Comparison of ENCODE assay signal across 21 mouse cellular contexts in genomic region chr2:180995457-180995856, GRCm38 (mm10). TPM values are rescaled to one million over a fixed set of nuclear protein-coding genes. Genes with fewer than 3 reads are reported as not detected.
DNase-seq lines count a peak whose midpoint lies in the region; ATAC-seq lines count a peak whose summit lies in the region.
"Had no signal": no experiment of that assay in that cellular context is flagged by ENCODE, and none has a peak within 500 bp of the region (broad histone marks: within the 10 kb centered on the region; RNA-seq: fewer than 3 reads in every experiment).

No protein-coding gene starts in this region.

- no peak overlapping the region for H3K4me3 ChIP-seq in hindbrain, embryonic 13.5 days
- no peak overlapping the region for H3K4me3 ChIP-seq in hindbrain, embryonic 10.5 days
- H3K4me3 ChIP-seq in kidney, embryonic 14.5 days (ENCODE audit: low read length) = no peak overlapping the region
- no peak overlapping the region for H3K4me3 ChIP-seq in midbrain, embryonic 11.5 days (ENCODE audit: low read depth, low read length)
- no peak overlapping the region for H3K4me3 ChIP-seq in midbrain, embryonic 16.5 days (ENCODE audit: low read depth, low read length)
- H3K4me3 ChIP-seq: embryonic facial prominence, embryonic 13.5 days; embryonic facial prominence, embryonic 15.5 days; erythroblast, embryonic 14.5 days; forebrain, embryonic 10.5 days; forebrain, embryonic 12.5 days had no signal

- no peak overlapping the region for H3K27ac ChIP-seq in hindbrain, embryonic 13.5 days
- no peak overlapping the region for H3K27ac ChIP-seq in hindbrain, embryonic 10.5 days
- H3K27ac ChIP-seq in kidney, embryonic 14.5 days (ENCODE audit: low read depth, low read length) = no peak overlapping the region
- no peak overlapping the region for H3K27ac ChIP-seq in midbrain, embryonic 11.5 days (ENCODE audit: low read depth, low read length)
- no peak overlapping the region for H3K27ac ChIP-seq in midbrain, embryonic 16.5 days (ENCODE audit: low read length)
- H3K27ac ChIP-seq: embryonic facial prominence, embryonic 13.5 days; embryonic facial prominence, embryonic 15.5 days; forebrain, embryonic 10.5 days; forebrain, embryonic 12.5 days had no signal

- H3K4me2 ChIP-seq in hindbrain, embryonic 13.5 days = no peak overlapping the region
- no peak overlapping the region for H3K4me2 ChIP-seq in kidney, embryonic 14.5 days (replicated peaks; ENCODE audit: low read depth, low read length)
- no peak overlapping the region for H3K4me2 ChIP-seq in midbrain, embryonic 11.5 days
- H3K4me2 ChIP-seq in midbrain, embryonic 16.5 days (ENCODE audit: low read length) = no peak overlapping the region
- H3K4me2 ChIP-seq: embryonic facial prominence, embryonic 13.5 days; embryonic facial prominence, embryonic 15.5 days; forebrain, embryonic 12.5 days had no signal

- ATAC-seq in hindbrain, embryonic 13.5 days (ENCODE audit: low FRiP score) = 0 out of 2 replicates have a peak, but pooled peaks have one; percentile 6
- ATAC-seq in kidney, embryonic 14.5 days (ENCODE audit: low FRiP score, low TSS enrichment) = 0 out of 2 replicates have a peak, but pooled peaks have one; percentile 28
- ATAC-seq in midbrain, embryonic 11.5 days (ENCODE audit: low FRiP score) = no peak
- ATAC-seq in midbrain, embryonic 16.5 days = no peak

- 83% methylated on average over 4 of the region's 4 CpGs for WGBS in hindbrain, embryonic 13.5 days
- WGBS in hindbrain, embryonic 10.5 days = 89% methylated on average over 4 of the region's 4 CpGs
- WGBS in kidney, embryonic 14.5 days = 88% methylated on average over 4 of the region's 4 CpGs
- WGBS in midbrain, embryonic 11.5 days = 78% methylated on average over 4 of the region's 4 CpGs
- WGBS in midbrain, embryonic 16.5 days = 68% methylated on average over 4 of the region's 4 CpGs

- H3K4me1 ChIP-seq in hindbrain, embryonic 13.5 days (replicated peaks) = 0 out of 2 replicates have a peak, but pooled peaks cover 2% of the 10 kb centered on the region
- peaks cover 6% of the 10 kb centered on the region; the same call in 1 of the 2 replicates for H3K4me1 ChIP-seq in hindbrain, embryonic 10.5 days (replicated peaks)
- no peaks in the 10 kb centered on the region for H3K4me1 ChIP-seq in kidney, embryonic 14.5 days (ENCODE audit: control insufficient read depth, insufficient read depth, low read length)
- H3K4me1 ChIP-seq in midbrain, embryonic 11.5 days (ENCODE audit: control insufficient read depth, insufficient read depth, low read length) = no peaks in the 10 kb centered on the region
- H3K4me1 ChIP-seq in midbrain, embryonic 16.5 days (ENCODE audit: control insufficient read depth, insufficient read depth, low read length) = no peaks in the 10 kb centered on the region
- H3K4me1 ChIP-seq: embryonic facial prominence, embryonic 13.5 days; embryonic facial prominence, embryonic 15.5 days had no signal

- H3K9me3 ChIP-seq in hindbrain, embryonic 13.5 days = no peaks in the 10 kb centered on the region
- no peaks in the 10 kb centered on the region for H3K9me3 ChIP-seq in hindbrain, embryonic 10.5 days
- no peaks in the 10 kb centered on the region for H3K9me3 ChIP-seq in kidney, embryonic 14.5 days (ENCODE audit: control insufficient read depth, low read length)
- no peaks in the 10 kb centered on the region for H3K9me3 ChIP-seq in midbrain, embryonic 11.5 days (ENCODE audit: control insufficient read depth, low read length)
- no peaks in the 10 kb centered on the region for H3K9me3 ChIP-seq in midbrain, embryonic 16.5 days (replicated peaks; ENCODE audit: control insufficient read depth, low read length, poor library complexity, severe bottlenecking)
- H3K9me3 ChIP-seq: embryonic facial prominence, embryonic 13.5 days; embryonic facial prominence, embryonic 15.5 days; forebrain, embryonic 10.5 days; forebrain, embryonic 12.5 days had no signal

- H3K36me3 ChIP-seq in hindbrain, embryonic 13.5 days = no peaks in the 10 kb centered on the region
- H3K36me3 ChIP-seq in hindbrain, embryonic 10.5 days = no peaks in the 10 kb centered on the region
- H3K36me3 ChIP-seq in kidney, embryonic 14.5 days (ENCODE audit: control insufficient read depth, insufficient read depth, low read length) = no peaks in the 10 kb centered on the region
- H3K36me3 ChIP-seq in midbrain, embryonic 11.5 days (ENCODE audit: control insufficient read depth, insufficient read depth, low read length) = no peaks in the 10 kb centered on the region
- H3K36me3 ChIP-seq in midbrain, embryonic 16.5 days (ENCODE audit: control insufficient read depth, insufficient read depth, low read length) = no peaks in the 10 kb centered on the region
- H3K36me3 ChIP-seq: embryonic facial prominence, embryonic 13.5 days; embryonic facial prominence, embryonic 15.5 days; forebrain, embryonic 10.5 days; forebrain, embryonic 12.5 days had no signal

- H3K27me3 ChIP-seq in hindbrain, embryonic 13.5 days = no peaks in the 10 kb centered on the region
- no peaks in the 10 kb centered on the region for H3K27me3 ChIP-seq in hindbrain, embryonic 10.5 days (ENCODE audit: insufficient read depth, poor library complexity, severe bottlenecking)
- H3K27me3 ChIP-seq in kidney, embryonic 14.5 days (ENCODE audit: control insufficient read depth, insufficient read depth, low read length) = no peaks in the 10 kb centered on the region
- H3K27me3 ChIP-seq in midbrain, embryonic 11.5 days (ENCODE audit: control insufficient read depth, insufficient read depth, low read length) = no peaks in the 10 kb centered on the region
- no peaks in the 10 kb centered on the region for H3K27me3 ChIP-seq in midbrain, embryonic 16.5 days (ENCODE audit: control insufficient read depth, insufficient read depth, low read depth, low read length)
- H3K27me3 ChIP-seq: embryonic facial prominence, embryonic 13.5 days; embryonic facial prominence, embryonic 15.5 days; forebrain, embryonic 12.5 days had no signal

- H3K9ac ChIP-seq in hindbrain, embryonic 13.5 days = no peak overlapping the region
- no peak overlapping the region for H3K9ac ChIP-seq in kidney, embryonic 14.5 days (ENCODE audit: low read depth, low read length)
- H3K9ac ChIP-seq in midbrain, embryonic 11.5 days (ENCODE audit: low read length) = no peak overlapping the region
- H3K9ac ChIP-seq in midbrain, embryonic 16.5 days (ENCODE audit: low read depth, low read length) = no peak overlapping the region
- H3K9ac ChIP-seq: embryonic facial prominence, embryonic 13.5 days; embryonic facial prominence, embryonic 15.5 days; forebrain, embryonic 12.5 days had no signal

- DNase-seq in hindbrain, embryonic 10.5 days (ENCODE audit: low spot score) = no peak
- DNase-seq in kidney, adult 18-20 months = no peak
- DNase-seq in midbrain, embryonic 11.5 days (ENCODE audit: low spot score, missing footprints) = peak; percentile 75
- DNase-seq in testis, postnatal 14 days (ENCODE audit: low spot score) = no peak
- DNase-seq: adrenal gland, adult 2 months; adrenal gland, postnatal 10 days; adrenal gland, postnatal 25 days; cerebellum, adult 11 months; cerebellum, adult 2 months; cerebellum, adult 9-10 months; cerebellum, postnatal 36 days; embryo, embryonic 11 days had no signal

RNA-seq across cellular contexts. Expression of gene Col20a1, which starts 9.1 kb away (rescaled TPM):
- 0.61 and 0.78 TPM in 2 replicates for polyA plus RNA-seq in hindbrain, embryonic 13.5 days (2015; fragmentation: Nextera tagmentation; extraction: Ambion mirVana)
- 0.35 and 0.56 TPM in 2 replicates for polyA plus RNA-seq in hindbrain, embryonic 10.5 days (2016; fragmentation: Nextera tagmentation; extraction: Ambion mirVana)
- 0.21 and 0.50 TPM in 2 replicates for polyA plus RNA-seq in kidney, embryonic 14.5 days (2014; fragmentation: Nextera tagmentation; extraction: Ambion mirVana)
- 0.18 and 0.26 TPM in 2 replicates for polyA plus RNA-seq in midbrain, embryonic 11.5 days (2014; fragmentation: Nextera tagmentation; extraction: Ambion mirVana)
- 0.11 and 0.19 TPM in 2 replicates for polyA plus RNA-seq in midbrain, embryonic 16.5 days (2015; fragmentation: Nextera tagmentation; extraction: Ambion mirVana)

RNA-seq across cellular contexts. Expression of gene Arfgap1, which starts 28.4 kb away (rescaled TPM):
- polyA plus RNA-seq in hindbrain, embryonic 13.5 days (2015; fragmentation: Nextera tagmentation; extraction: Ambion mirVana) = 101 and 107 TPM in 2 replicates
- polyA plus RNA-seq in hindbrain, embryonic 10.5 days (2016; fragmentation: Nextera tagmentation; extraction: Ambion mirVana) = 85.4 and 89.4 TPM in 2 replicates
- 55.1 and 71.3 TPM in 2 replicates for polyA plus RNA-seq in kidney, embryonic 14.5 days (2014; fragmentation: Nextera tagmentation; extraction: Ambion mirVana)
- polyA plus RNA-seq in midbrain, embryonic 11.5 days (2014; fragmentation: Nextera tagmentation; extraction: Ambion mirVana) = 38.6 and 45.7 TPM in 2 replicates
- polyA plus RNA-seq in midbrain, embryonic 16.5 days (2015; fragmentation: Nextera tagmentation; extraction: Ambion mirVana) = 125 and 130 TPM in 2 replicates

RNA-seq across cellular contexts. Expression of gene Nkain4, which starts 41.0 kb away (rescaled TPM):
- 90.9 and 106 TPM in 2 replicates for polyA plus RNA-seq in hindbrain, embryonic 13.5 days (2015; fragmentation: Nextera tagmentation; extraction: Ambion mirVana)
- polyA plus RNA-seq in hindbrain, embryonic 10.5 days (2016; fragmentation: Nextera tagmentation; extraction: Ambion mirVana) = 79.3 and 108 TPM in 2 replicates
- polyA plus RNA-seq in kidney, embryonic 14.5 days (2014; fragmentation: Nextera tagmentation; extraction: Ambion mirVana) = 39.0 and 44.1 TPM in 2 replicates
- polyA plus RNA-seq in midbrain, embryonic 11.5 days (2014; fragmentation: Nextera tagmentation; extraction: Ambion mirVana) = 63.2 and 63.6 TPM in 2 replicates
- 66.7 and 82.7 TPM in 2 replicates for polyA plus RNA-seq in midbrain, embryonic 16.5 days (2015; fragmentation: Nextera tagmentation; extraction: Ambion mirVana)
- polyA plus RNA-seq: C2C12; erythroblast, embryonic 14.5 days had no signal

RNA-seq across cellular contexts. Expression of gene Chrna4, which starts 47.9 kb away (rescaled TPM):
- polyA plus RNA-seq in hindbrain, embryonic 13.5 days (2015; fragmentation: Nextera tagmentation; extraction: Ambion mirVana) = 33.6 and 37.0 TPM in 2 replicates
- polyA plus RNA-seq in hindbrain, embryonic 10.5 days (2016; fragmentation: Nextera tagmentation; extraction: Ambion mirVana) = 23.7 and 44.1 TPM in 2 replicates
- polyA plus RNA-seq in kidney, embryonic 14.5 days (2014; fragmentation: Nextera tagmentation; extraction: Ambion mirVana) = 3.8 and 5.3 TPM in 2 replicates
- polyA plus RNA-seq in midbrain, embryonic 11.5 days (2014; fragmentation: Nextera tagmentation; extraction: Ambion mirVana) = 41.2 and 44.2 TPM in 2 replicates
- 46.9 and 48.3 TPM in 2 replicates for polyA plus RNA-seq in midbrain, embryonic 16.5 days (2015; fragmentation: Nextera tagmentation; extraction: Ambion mirVana)
- polyA plus RNA-seq: C2C12; erythroblast, embryonic 14.5 days had no signal

Comparison
In these comparisons a context has a peak if more than half of its experiments do, and no peak if none do; other contexts are left out.
1. ATAC-seq: peak in hindbrain, embryonic 13.5 days (single experiment) and kidney, embryonic 14.5 days (single experiment); none in midbrain, embryonic 11.5 days (single experiment) and midbrain, embryonic 16.5 days (single experiment).